Mouse (Mus musculus) brain, embryonic 14.5 days (tissue): ENCODE results near the gene Ssbp4.

ENCODE experiments used
- CTCF ChIP-seq: fragments of 200-500 bp; IDR thresholded peaks from 2 replicates; pipeline ENCODE4 v1.5.1; 2012; ENCODE audit warnings: inconsistent platforms, mild to moderate bottlenecking, moderate library complexity, borderline replicate concordance; ENCODE audit not compliant: insufficient read depth, insufficient read length; ENCODE audit errors: extremely low read depth
- POLR2A ChIP-seq: fragments of 200-500 bp; IDR thresholded peaks from 2 replicates; pipeline ENCODE4 v1.6.1; 2012; ENCODE audit warnings: mild to moderate bottlenecking, inconsistent platforms, borderline replicate concordance; ENCODE audit not compliant: poor library complexity, insufficient read depth, insufficient read length, severe bottlenecking; ENCODE audit errors: extremely low read depth

- TF ChIP-seq POLR2A (no peak), CTCF (no peak)
Measured at GRCm38 (mm10) chr8:70643019-70643418, 34.3 kb upstream of the Ssbp4 start.
